Mouse (Mus musculus) right cerebral cortex, postnatal 14 days (tissue): ENCODE data around the gene Ppil1.
A peak's percentile ranks its signal among the peaks of the same experiment; 100 is the strongest.
"Not testable (repeated sequence)": the region's sequence is repeated elsewhere in the genome, so short reads cannot be mapped to it uniquely, and the experiment has no call there.

ENCODE experiments used
- DNase-seq: peaks from one replicate; pipeline ENCODE4 v3.0.0; 2022

Ppil1 gene

GRCm38 (mm10) chr17:29251006-29251405, 13.0 kb downstream of the Ppil1 start:
- not testable (repeated sequence) for DNase-seq

- DNase-seq, result peak; percentile 55
These were observed 14.5 kb downstream of the Ppil1 start for GRCm38 (mm10) chr17:29249512-29249911.

GRCm38 (mm10) chr17:29247881-29248280, 16.1 kb downstream of the Ppil1 start:
- no peak for DNase-seq

GRCm38 (mm10) chr17:29246602-29247001, 17.4 kb downstream of the Ppil1 start:
- DNase-seq, result no peak

GRCm38 (mm10) chr17:29245725-29246124, 18.3 kb downstream of the Ppil1 start:
- peak; percentile 35 for DNase-seq

- no peak for DNase-seq
These were observed 19.1 kb downstream of the Ppil1 start for GRCm38 (mm10) chr17:29244912-29245311.

GRCm38 (mm10) chr17:29238421-29238945, 25.5 kb downstream of the Ppil1 start:
- no peak for DNase-seq

- DNase-seq, result peak; percentile 58
These were observed 26.1 kb downstream of the Ppil1 start, which contains the start of gene Cpne5 for GRCm38 (mm10) chr17:29237772-29238420. Gene Cpne5 (minus strand): TSS chr17:29238167.

- DNase-seq, result no peak
These were observed 26.7 kb downstream of the Ppil1 start for GRCm38 (mm10) chr17:29237267-29237771.

GRCm38 (mm10) chr17:29236111-29236510, 27.9 kb downstream of the Ppil1 start:
- no peak for DNase-seq

GRCm38 (mm10) chr17:29231109-29231508, 32.9 kb downstream of the Ppil1 start:
- DNase-seq, result no peak

- DNase-seq, result no peak
These were observed 43.4 kb downstream of the Ppil1 start for GRCm38 (mm10) chr17:29220631-29221030.

GRCm38 (mm10) chr17:29218017-29218416, 46.0 kb downstream of the Ppil1 start:
- DNase-seq, result no peak

GRCm38 (mm10) chr17:29216078-29216477, 47.9 kb downstream of the Ppil1 start:
- DNase-seq, result no peak

GRCm38 (mm10) chr17:29214655-29215054, 49.3 kb downstream of the Ppil1 start:
- DNase-seq, result no peak

GRCm38 (mm10) chr17:29214193-29214456, 49.9 kb downstream of the Ppil1 start:
- no peak for DNase-seq

GRCm38 (mm10) chr17:29213381-29214192, 50.4 kb downstream of the Ppil1 start:
- no peak for DNase-seq

GRCm38 (mm10) chr17:29211836-29212235, 52.1 kb downstream of the Ppil1 start:
- DNase-seq, result no peak

GRCm38 (mm10) chr17:29210037-29210436, 53.9 kb downstream of the Ppil1 start:
- DNase-seq, result no peak

GRCm38 (mm10) chr17:29206052-29206451, 57.9 kb downstream of the Ppil1 start:
- DNase-seq, result no peak

- DNase-seq, result no peak
These were observed 61.4 kb downstream of the Ppil1 start for GRCm38 (mm10) chr17:29202604-29203003.
